Comparison of ENCODE assay signal across 8 mouse cellular contexts in the genomic region with DNA sequence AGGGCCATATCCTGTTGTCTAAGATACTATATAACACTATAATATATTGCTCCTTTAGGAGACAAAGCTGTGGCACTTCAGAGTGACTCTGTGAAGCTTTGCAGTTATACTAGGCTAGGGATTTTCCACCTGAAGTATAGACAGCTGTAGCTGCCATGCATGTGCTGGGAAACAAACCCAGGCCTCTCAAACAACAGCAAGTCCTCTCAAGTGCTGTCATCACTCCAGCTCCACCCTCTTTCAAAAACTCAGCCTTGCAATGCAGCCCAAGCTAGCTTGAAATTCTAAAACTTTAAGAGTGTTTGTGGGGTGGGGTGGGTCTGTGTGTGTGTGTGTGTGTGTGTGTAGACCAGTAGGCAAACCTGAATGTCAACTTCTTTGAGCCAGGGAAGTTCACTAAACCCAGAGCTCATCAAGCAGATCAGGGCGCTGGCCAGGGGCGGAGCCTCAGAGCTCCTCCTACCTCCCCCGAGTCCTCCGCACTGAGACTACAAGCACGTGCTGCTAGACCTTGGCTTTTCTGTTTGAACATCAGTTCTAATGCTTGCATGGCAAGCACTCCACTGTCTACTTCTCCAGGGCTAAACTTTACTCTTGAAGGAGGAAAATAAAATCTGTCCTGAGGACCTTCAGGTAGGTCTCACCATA. TPM values are rescaled to one million over a fixed set of nuclear protein-coding genes. Genes with fewer than 3 reads are reported as not detected.
DNase-seq lines count a peak whose midpoint lies in the region; ATAC-seq and TF ChIP-seq lines count a peak whose summit lies in the region.

No protein-coding gene starts in this region.

- no peaks in the 10 kb centered on the region for H3K9me3 ChIP-seq in CH12.LX (replicated peaks; ENCODE audit: low read length)
- H3K9me3 ChIP-seq in intestine, postnatal 0 days (ENCODE audit: control insufficient read depth): no peaks in the 10 kb centered on the region
- no peaks in the 10 kb centered on the region for H3K9me3 ChIP-seq in liver, embryonic 16.5 days (replicated peaks; ENCODE audit: control insufficient read depth, low read length)
- H3K9me3 ChIP-seq in stomach, embryonic 15.5 days: no peaks in the 10 kb centered on the region
- H3K9me3 ChIP-seq in forebrain, embryonic 15.5 days: no peaks in the 10 kb centered on the region

- 0 out of 2 replicates have a peak, but pooled peaks have one; percentile 43 for ATAC-seq in intestine, postnatal 0 days
- ATAC-seq in liver, embryonic 16.5 days (ENCODE audit: low read depth): peak; percentile 63
- peak; percentile 86 for ATAC-seq in stomach, embryonic 15.5 days (ENCODE audit: insufficient read depth, low FRiP score, low read depth)
- no peak for ATAC-seq in forebrain, embryonic 15.5 days (replicated peaks)

- H3K36me3 ChIP-seq in CH12.LX (replicated peaks in 1 of 2; ENCODE audit: control insufficient read depth in 1 of 2, insufficient read depth in 1 of 2, low read length in 1 of 2): no peaks in the 10 kb centered on the region
- no peaks in the 10 kb centered on the region for H3K36me3 ChIP-seq in intestine, postnatal 0 days (ENCODE audit: control insufficient read depth, insufficient read depth)
- H3K36me3 ChIP-seq in liver, embryonic 16.5 days (ENCODE audit: control insufficient read depth, insufficient read depth): no peaks in the 10 kb centered on the region
- H3K36me3 ChIP-seq in stomach, embryonic 15.5 days: no peaks in the 10 kb centered on the region
- H3K36me3 ChIP-seq in forebrain, embryonic 15.5 days: no peaks in the 10 kb centered on the region

- peak overlapping the region; percentile 54 for H3K4me2 ChIP-seq in CH12.LX (ENCODE audit: insufficient read depth, low read depth, poor library complexity, severe bottlenecking)
- H3K4me2 ChIP-seq in intestine, postnatal 0 days (replicated peaks; ENCODE audit: low read depth): no peak overlapping the region
- peak overlapping the region; percentile 47 for H3K4me2 ChIP-seq in liver, embryonic 16.5 days (ENCODE audit: low read depth, low read length)
- H3K4me2 ChIP-seq in stomach, embryonic 15.5 days: peak overlapping the region; percentile 29; the same call in 1 of the 2 replicates
- H3K4me2 ChIP-seq in forebrain, embryonic 15.5 days (replicated peaks): no peak overlapping the region

- dilution Hi-C loops in CH12.LX (cut with MboI; ENCODE audit: extremely low pct_ligation_motif_present, extremely low pct_unique_long_range_greater_than_20kb, low sequenced_read_pairs): no loop called here

- no peak for TF ChIP-seq EP300 in CH12.LX (IDR thresholded peaks at IDR 0.05; ENCODE audit: low read length)

- TF ChIP-seq RAD21 in CH12.LX (IDR thresholded peaks at IDR 0.05; ENCODE audit: low read depth, low read length): no peak

- TF ChIP-seq POLR2A in CH12.LX (IDR thresholded peaks at IDR 0.05; ENCODE audit: low read depth, low read length): no peak

- 10% methylated on average over 5 of the region's 5 CpGs for WGBS in intestine, postnatal 0 days
- WGBS in liver, embryonic 16.5 days (ENCODE audit: insufficient replicate concordance): 3% methylated on average over 5 of the region's 5 CpGs
- 8% methylated on average over 5 of the region's 5 CpGs for WGBS in stomach, embryonic 15.5 days
- 5% methylated on average over 5 of the region's 5 CpGs for WGBS in forebrain, embryonic 15.5 days

- in situ Hi-C loops in CH12.LX (cut with MboI; ENCODE audit: low pct_ligation_motif_present, low pct_unique_long_range_greater_than_20kb, low sequenced_read_pairs): no loop called here

- H3K27ac ChIP-seq in CH12.LX (ENCODE audit: insufficient read depth, low read depth): no peak overlapping the region
- H3K27ac ChIP-seq in intestine, postnatal 0 days (ENCODE audit: low read depth, low read length): no peak overlapping the region
- peak overlapping the region; percentile 82 for H3K27ac ChIP-seq in liver, embryonic 16.5 days (ENCODE audit: low read length)
- no peak overlapping the region for H3K27ac ChIP-seq in stomach, embryonic 15.5 days
- no peak overlapping the region for H3K27ac ChIP-seq in forebrain, embryonic 15.5 days (replicated peaks)

- no peaks in the 10 kb centered on the region for H3K27me3 ChIP-seq in CH12.LX (replicated peaks)
- H3K27me3 ChIP-seq in intestine, postnatal 0 days (replicated peaks; ENCODE audit: control insufficient read depth, insufficient read depth, low read length): no peaks in the 10 kb centered on the region
- H3K27me3 ChIP-seq in liver, embryonic 16.5 days (ENCODE audit: control insufficient read depth, insufficient read depth, low read depth, low read length): no peaks in the 10 kb centered on the region
- H3K27me3 ChIP-seq in stomach, embryonic 15.5 days (replicated peaks): no peaks in the 10 kb centered on the region
- no peaks in the 10 kb centered on the region for H3K27me3 ChIP-seq in forebrain, embryonic 15.5 days

- peak; percentile 27 for DNase-seq in CH12.LX (ENCODE audit: extremely low read depth)
- peak; percentile 39 to 47 for DNase-seq in adrenal gland, postnatal 36 days
- no peak for DNase-seq in cerebellum, postnatal 10 days
- no peak for DNase-seq in cerebellum, postnatal 4 days (ENCODE audit: low spot score in 2 of 2)

- no peak for TF ChIP-seq CTCF in CH12.LX (conservative IDR thresholded peaks at IDR 0.05 in 1 of 2, IDR thresholded peaks at IDR 0.05 in 1 of 2; ENCODE audit: low read depth in 2 of 2, low read length in 2 of 2)
- TF ChIP-seq CTCF in intestine, postnatal 0 days (IDR thresholded peaks at IDR 0.05; ENCODE audit: low read depth): no peak

- no peaks in the 10 kb centered on the region for H3K79me2 ChIP-seq in CH12.LX (replicated peaks; ENCODE audit: control insufficient read depth, extremely low read depth, insufficient read depth, poor library complexity, severe bottlenecking)

- H3K4me1 ChIP-seq in CH12.LX (ENCODE audit: control insufficient read depth in 1 of 2, insufficient read depth in 2 of 2): peaks cover 3 to 13% of the 10 kb centered on the region in 2 experiments; a peak in 2 of 4 replicates
- no peaks in the 10 kb centered on the region for H3K4me1 ChIP-seq in intestine, postnatal 0 days (replicated peaks; ENCODE audit: control insufficient read depth, insufficient read depth, low read length)
- peaks cover 46% of the 10 kb centered on the region for H3K4me1 ChIP-seq in liver, embryonic 16.5 days (ENCODE audit: control insufficient read depth, low read depth, low read length)
- H3K4me1 ChIP-seq in stomach, embryonic 15.5 days: no peaks in the 10 kb centered on the region
- H3K4me1 ChIP-seq in forebrain, embryonic 15.5 days: no peaks in the 10 kb centered on the region

- H3K4me3 ChIP-seq in CH12.LX (replicated peaks in 1 of 3; ENCODE audit: low read depth in 2 of 3, low read length in 2 of 3, poor library complexity in 1 of 3): no peak overlapping the region
- H3K4me3 ChIP-seq in intestine, postnatal 0 days (ENCODE audit: low read depth, low read length): no peak overlapping the region
- peak overlapping the region; percentile 12 for H3K4me3 ChIP-seq in liver, embryonic 16.5 days (ENCODE audit: low read depth, low read length)
- H3K4me3 ChIP-seq in stomach, embryonic 15.5 days (replicated peaks): no peak overlapping the region
- H3K4me3 ChIP-seq in forebrain, embryonic 15.5 days: no peak overlapping the region

- no peak overlapping the region for H3K9ac ChIP-seq in CH12.LX (ENCODE audit: insufficient read depth, low read depth)
- no peak overlapping the region for H3K9ac ChIP-seq in intestine, postnatal 0 days (ENCODE audit: low read depth, low read length)
- peak overlapping the region; percentile 35 for H3K9ac ChIP-seq in liver, embryonic 16.5 days (ENCODE audit: low read depth, low read length)
- no peak overlapping the region for H3K9ac ChIP-seq in stomach, embryonic 15.5 days
- no peak overlapping the region for H3K9ac ChIP-seq in forebrain, embryonic 15.5 days (replicated peaks)

TF ChIP-seq in CH12.LX, 34 proteins besides CTCF, POLR2A, EP300 and RAD21:
- TF ChIP-seq MYC (IDR thresholded peaks at IDR 0.05; ENCODE audit: low read depth, low read length): peak; percentile 85
- TF ChIP-seq MAX (IDR thresholded peaks at IDR 0.05; ENCODE audit: low read length): peak; percentile 89
- TF ChIP-seq BHLHE40 (IDR thresholded peaks at IDR 0.05; ENCODE audit: low read depth, low read length): peak; percentile 92
- TF ChIP-seq MXI1 (IDR thresholded peaks at IDR 0.05; ENCODE audit: low read depth, low read length): peak; percentile 58; the same call in 1 of the 2 replicates
- no peak for TF ChIP-seq MEF2A (IDR thresholded peaks at IDR 0.05; ENCODE audit: borderline replicate concordance, low read depth, low read length)
TF ChIP-seq in CH12.LX: peak in this region for 4.

RNA-seq across cellular contexts. Expression of a gene that starts 5.5 kb away (rescaled TPM):
- total RNA-seq in CH12.LX (2012; rRNA removed) (0.13 TPM in 2 replicates), CH12.LX (2014; rRNA removed) (not detected in 2 replicates)
- polyA plus RNA-seq in CH12.LX (2012; ENCODE audit: insufficient read length, low read depth): 0.27 TPM in 1 of 2 replicates, not detected in the other
- total RNA-seq in adrenal gland, postnatal 36 days (2021): not detected
- polyA plus RNA-seq in intestine, postnatal 0 days (2015; fragmentation: Nextera tagmentation; extraction: Ambion mirVana): not detected in 2 replicates
- 2.2 and 2.4 TPM in 2 replicates for polyA plus RNA-seq in liver, embryonic 16.5 days (2015; fragmentation: Nextera tagmentation; extraction: Ambion mirVana)
- 0.30 and 0.82 TPM in 2 replicates for polyA plus RNA-seq in stomach, embryonic 15.5 days (2015; fragmentation: Nextera tagmentation; extraction: Ambion mirVana)
- 0.10 TPM in 1 of 2 replicates, not detected in the other for polyA plus RNA-seq in forebrain, embryonic 15.5 days (2015; fragmentation: Nextera tagmentation; extraction: Ambion mirVana)

RNA-seq across cellular contexts. Expression of a gene that starts 56.4 kb away (rescaled TPM):
- total RNA-seq in CH12.LX (2012; rRNA removed): 0.42 and 0.67 TPM in 2 replicates
- total RNA-seq in CH12.LX (2014; rRNA removed): 0.16 and 0.41 TPM in 2 replicates
- polyA plus RNA-seq in CH12.LX (2012; ENCODE audit: insufficient read length, low read depth): 0.14 and 0.34 TPM in 2 replicates
- total RNA-seq in adrenal gland, postnatal 36 days (2021): under 1 TPM; 0.07 to 0.13 TPM
- 0.04 and 0.05 TPM in 2 replicates for polyA plus RNA-seq in intestine, postnatal 0 days (2015; fragmentation: Nextera tagmentation; extraction: Ambion mirVana)
- 0.04 TPM in 1 of 2 replicates, not detected in the other for polyA plus RNA-seq in liver, embryonic 16.5 days (2015; fragmentation: Nextera tagmentation; extraction: Ambion mirVana)
- polyA plus RNA-seq in stomach, embryonic 15.5 days (2015; fragmentation: Nextera tagmentation; extraction: Ambion mirVana): 0.08 and 0.09 TPM in 2 replicates
- 0.15 and 0.27 TPM in 2 replicates for polyA plus RNA-seq in forebrain, embryonic 15.5 days (2015; fragmentation: Nextera tagmentation; extraction: Ambion mirVana)

Comparison
In these comparisons a context has a peak if more than half of its experiments do, and no peak if none do; other contexts are left out.
1. DNase-seq: peak in CH12.LX (single experiment) and adrenal gland, postnatal 36 days (2 of 2); none in cerebellum, postnatal 10 days (0 of 2) and cerebellum, postnatal 4 days (0 of 2).
2. H3K4me2 ChIP-seq: peak in CH12.LX (single experiment), liver, embryonic 16.5 days (single experiment) and stomach, embryonic 15.5 days (single experiment); none in intestine, postnatal 0 days (single experiment) and forebrain, embryonic 15.5 days (single experiment).